Mouse (Mus musculus) cerebellum, adult 9-10 months (tissue): ENCODE results near the gene Creb3l4.

Experiments
- DNase-seq: peaks from one replicate; pipeline ENCODE4 v3.0.0; 2022

The Creb3l4 gene

DNA sequence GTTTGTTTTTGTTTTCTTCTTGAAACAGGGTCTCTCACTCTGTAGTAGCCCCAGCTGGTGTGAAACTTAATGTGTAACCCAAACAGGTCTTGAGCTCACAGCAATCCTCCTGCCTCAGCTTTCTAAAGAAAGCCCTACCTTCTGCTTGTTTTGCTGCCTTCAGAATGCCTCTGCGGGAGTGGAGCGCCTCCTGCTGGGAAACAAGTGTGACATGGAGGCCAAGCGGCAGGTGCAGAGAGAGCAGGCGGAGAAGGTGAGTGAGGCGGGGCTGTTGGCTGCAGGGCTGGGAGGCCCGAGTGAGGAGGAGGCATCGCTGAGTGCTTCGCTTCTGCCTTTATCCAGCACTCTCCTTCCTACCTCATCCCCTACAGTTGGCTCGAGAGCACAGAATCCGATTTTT, 19.0 kb downstream of the Creb3l4 start:
- DNase-seq, result no peak

DNA sequence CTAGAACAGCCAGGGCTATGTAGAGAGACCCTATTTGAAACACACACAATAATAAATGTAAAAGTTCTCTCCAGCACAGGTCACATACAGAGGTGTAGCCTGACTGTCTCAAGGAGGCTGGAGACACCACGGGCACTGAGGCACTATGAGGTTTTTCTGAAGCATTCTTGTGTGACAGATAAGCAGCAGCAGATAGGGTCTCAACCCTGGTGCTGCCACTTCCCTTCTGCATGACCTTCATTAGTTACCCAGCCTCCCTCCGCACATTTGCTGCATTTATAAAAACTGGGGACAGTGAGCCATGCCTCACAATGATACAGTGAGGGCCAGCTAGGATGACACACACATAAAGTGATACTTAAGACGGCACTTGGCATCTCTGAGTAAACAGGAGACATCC, 20.4 kb downstream of the Creb3l4 start:
- no peak for DNase-seq

DNA sequence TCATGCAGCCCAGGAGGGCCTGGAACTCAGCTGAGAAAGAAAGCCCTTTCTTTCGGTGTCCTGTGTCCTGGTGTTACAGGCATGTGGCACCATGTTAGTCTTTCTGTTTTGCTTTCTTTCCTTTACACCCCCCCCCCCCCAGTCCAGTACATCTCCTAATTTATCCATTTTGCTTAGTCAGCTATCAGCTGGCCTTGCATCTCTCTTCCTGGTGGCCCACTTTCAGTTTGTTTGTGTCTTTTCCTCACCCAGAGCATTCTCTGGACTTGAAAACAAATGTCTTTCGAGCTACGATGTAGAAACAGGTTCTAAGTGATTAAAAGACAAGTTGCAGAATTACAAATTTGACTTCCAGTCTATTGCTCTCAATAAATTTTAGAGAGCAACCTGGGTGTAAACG, 20.9 kb downstream of the Creb3l4 start:
- no peak for DNase-seq

DNA sequence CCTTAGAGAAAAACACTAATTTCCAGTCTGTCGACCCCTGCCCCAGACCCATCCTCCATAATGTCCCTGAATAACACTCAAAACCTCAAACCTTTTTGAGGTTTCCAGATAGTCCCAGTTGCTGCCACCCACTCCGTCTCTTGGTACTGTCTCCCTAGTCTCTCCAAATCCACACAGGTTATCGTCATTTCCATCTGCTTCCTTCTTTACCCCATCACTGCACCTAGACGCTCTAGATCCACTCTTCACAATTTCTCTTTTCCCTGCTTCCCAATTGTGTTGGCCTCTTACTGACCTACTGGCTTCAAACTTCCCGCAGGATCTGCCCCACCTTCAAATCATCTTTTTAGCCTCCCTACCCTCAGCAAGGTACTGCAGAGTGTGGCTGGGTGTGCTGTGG, 22.2 kb downstream of the Creb3l4 start:
- DNase-seq, result no peak

DNA sequence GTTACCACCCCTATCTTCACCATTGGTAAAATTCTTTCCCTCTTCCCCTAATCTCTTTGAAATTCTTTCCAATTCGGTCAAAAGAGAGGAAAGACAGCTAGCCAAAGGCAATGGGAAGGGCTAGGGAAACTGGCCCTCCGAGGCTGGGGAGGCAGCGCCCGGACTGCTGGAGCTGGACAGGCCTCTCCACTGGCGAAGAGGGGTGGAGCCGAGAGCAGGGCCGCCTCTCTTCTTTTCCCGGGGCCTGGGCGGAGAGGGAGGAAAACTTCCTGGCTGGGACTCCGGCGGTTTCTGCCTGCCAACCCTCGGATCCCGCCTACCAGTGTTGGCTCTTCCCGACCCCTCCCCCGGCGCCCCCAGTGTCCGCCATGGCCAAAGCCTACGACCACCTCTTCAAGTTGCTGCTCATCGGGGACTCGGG, 22.8 kb downstream of the Creb3l4 start:
- no peak for DNase-seq

DNA sequence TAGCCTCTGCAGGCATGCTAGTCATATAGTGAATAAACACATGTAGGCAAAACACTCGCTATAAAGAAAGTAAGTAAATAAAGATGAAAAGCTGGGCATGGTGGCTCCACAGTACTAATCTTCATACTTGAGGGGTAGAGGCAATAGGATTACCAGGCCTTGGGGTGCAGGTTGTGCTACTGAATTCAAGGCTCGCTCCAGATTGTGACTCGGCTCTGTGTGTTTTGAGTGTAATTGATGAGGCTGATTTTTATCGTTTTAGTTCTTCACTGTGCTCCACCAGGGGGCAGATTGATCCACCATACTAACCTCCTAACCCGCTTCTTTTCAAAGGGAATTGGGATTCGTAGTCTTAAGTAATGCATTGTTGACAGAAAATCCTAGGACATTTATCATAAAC, 23.2 kb downstream of the Creb3l4 start:
- peak; percentile 81 for DNase-seq

DNA sequence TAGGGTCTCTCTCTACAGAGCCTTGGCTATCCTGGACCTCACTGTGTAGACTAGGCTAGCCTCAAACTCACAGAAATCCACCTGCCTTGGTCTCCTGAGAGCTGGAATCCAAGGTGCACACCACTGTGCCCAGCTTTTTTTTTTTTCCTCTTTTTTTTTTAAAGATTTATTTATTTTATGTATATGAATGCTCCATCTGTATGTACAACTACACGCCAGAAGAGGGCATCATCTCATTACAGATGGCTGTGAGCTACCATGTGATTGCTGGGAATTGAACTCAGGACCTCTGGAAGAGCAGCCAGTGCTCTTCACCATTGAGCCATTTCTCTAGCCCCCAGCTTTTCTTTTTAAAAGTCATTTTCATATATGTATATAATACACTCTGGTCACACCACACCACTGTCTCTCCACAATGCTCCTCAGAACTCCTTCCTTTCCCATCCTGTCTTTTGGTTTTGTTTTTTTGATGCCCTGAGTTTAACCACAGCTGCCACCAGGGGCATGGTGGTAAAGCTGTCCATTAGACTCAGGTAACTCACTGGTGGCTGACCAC, 27.4 kb downstream of the Creb3l4 start:
- DNase-seq, result no peak

DNA sequence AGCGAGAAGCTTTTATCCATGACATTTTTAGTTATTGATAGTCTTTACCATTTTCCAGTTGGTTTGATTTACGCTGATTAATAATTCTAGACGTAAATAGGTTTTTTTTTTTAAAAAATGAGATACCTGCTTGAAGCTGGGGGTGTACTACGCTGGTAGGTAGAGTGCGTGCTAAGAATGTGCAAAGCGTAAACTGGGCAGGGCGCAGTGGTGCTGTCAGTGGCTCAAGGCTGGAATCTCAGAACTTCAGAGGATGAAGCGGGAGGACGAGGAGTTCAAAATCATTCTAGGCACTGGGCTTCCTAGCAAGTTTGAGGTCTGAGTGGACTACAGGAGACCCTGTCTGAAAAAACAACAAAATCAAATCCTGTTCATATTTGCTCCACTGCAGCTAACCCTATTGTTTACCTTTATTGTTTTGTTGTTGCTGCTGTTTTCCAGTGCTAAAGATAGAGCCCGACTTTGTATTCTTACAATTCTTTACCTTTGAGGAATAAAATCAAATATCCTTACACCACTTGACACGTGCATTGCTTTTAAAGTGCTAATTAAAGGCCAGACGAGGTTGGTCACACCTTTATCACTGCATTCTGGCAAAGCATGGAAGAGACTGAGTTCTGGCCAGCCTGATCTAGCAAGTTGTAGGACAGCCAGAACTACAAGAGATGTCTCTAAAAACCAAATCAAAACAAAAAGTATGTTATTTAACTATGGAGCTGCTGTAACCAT, 29.2 kb downstream of the Creb3l4 start:
- no peak for DNase-seq

DNA sequence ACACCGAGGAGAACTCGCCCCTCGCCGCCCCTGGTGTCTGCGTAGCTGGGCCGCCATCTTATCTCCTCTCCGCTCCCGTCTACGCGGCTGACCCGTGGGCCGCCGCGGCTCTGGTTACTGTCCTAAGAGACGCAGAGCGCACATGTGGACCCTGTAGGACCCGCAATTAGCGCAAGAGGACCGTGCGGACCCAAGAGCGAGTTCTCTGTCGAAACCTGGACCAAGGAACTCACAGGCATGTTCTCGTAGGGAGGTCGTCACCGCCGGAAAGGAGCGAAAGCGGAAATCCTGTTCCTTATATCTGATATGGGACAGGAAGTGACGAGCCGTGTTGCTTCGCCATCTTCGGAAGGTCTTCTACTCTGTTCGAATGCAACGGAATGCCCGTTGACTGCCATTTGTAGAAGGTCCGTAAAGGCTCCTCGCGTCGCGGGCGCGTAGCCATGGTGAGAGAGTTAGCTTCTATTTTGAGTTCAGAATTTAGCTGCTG, 29.9 kb downstream of the Creb3l4 start, which contains the start of the genes Rps27 and Rab13:
Rps27 (minus strand) TSS at position 275 of the 490 bp plus-strand sequence.
Rab13 (plus strand) TSS at position 319 of the 490 bp plus-strand sequence.
- DNase-seq, result peak; percentile 93

DNA sequence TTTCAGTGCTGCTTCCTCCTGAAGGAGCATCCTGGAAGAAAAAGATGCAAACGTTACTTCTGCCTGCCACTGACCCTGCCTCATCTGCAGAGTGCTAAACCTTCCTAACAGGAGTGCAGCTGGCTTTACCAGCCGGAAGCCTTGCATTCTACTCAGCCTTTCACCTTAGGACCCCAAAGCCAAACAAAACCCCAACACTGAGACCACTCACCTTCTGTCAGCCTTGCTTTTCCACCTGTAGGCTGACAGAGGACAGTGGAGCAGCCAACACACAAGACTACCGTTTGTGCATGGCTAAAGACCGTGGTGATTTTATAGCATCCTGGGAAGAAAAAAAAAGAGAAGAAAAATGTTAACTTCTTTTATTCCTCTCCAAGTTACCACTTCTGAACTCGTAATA, 30.6 kb downstream of the Creb3l4 start:
- no peak for DNase-seq

DNA sequence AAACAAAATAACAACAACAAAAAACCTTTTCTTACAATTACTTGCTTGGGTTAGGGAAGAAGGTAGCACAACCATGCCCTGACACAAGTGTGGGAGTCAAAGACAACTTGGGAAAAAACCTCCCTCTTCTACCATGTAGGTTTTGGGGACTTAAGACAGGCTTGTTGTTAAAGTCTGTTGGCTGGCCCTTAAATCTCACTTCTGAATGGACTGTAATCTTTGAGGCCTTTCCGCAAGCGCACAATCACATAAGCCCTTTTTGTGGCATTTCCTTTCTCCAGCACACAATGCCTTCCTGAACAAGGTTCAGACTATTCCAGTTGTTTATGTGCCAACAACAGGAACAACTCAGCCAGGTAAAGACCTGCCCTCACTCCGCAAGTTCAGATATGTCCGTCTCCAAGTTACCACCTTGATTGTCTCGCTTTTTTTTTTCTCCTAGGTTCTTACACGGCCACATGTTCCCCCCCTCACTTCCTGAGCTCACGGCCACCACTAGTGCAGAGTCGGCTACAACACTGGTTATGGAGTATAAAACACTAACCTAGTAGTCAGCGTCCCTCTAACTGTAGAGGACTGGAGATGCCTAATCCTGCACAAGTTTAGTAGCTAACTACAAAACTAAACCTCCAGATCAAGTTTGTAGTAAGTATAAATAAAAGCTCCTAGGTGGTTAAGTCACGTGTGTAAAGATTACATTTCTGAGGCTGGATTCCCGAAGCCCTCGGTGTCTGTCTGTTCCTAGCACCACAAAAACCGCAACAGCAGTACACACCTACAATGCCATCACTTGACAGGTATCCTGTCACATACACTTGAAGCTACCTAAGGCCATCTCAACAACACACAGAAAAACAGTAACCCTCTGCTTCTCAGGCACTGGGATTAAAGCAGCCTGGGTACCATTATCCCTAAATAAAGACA, 31.6 kb downstream of the Creb3l4 start:
- DNase-seq, result no peak

DNA sequence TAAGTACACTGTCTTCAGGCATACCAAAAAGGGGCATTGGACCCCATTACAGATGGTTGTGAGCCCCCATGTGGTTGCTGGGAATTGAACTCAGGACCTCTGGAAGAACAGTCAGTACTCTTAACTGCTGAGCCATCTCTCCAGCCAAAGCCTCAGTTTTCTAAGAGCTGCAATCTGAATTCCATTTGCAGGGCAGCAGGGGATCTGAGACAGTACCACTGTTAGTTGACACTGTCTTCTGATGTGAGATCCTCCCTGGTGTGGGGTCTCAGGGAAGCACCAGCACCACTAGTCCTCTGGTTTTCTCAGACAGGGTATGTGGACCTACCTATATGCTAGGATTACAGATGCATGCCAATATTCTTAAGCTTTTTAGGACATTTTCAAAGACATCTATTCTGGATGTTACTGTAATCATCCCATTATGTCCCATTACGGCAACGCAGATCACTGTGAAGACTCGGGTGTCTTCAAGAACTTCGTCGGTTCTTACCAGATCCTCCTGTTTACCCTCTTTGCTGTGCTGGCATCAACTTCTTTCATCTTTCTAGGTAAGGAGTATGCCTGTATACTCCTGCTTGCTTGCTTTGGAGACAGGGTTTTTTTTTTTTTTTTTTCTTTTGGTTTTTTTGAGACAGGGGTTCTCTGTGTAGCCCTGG, 33.3 kb downstream of the Creb3l4 start:
- no peak for DNase-seq

DNA sequence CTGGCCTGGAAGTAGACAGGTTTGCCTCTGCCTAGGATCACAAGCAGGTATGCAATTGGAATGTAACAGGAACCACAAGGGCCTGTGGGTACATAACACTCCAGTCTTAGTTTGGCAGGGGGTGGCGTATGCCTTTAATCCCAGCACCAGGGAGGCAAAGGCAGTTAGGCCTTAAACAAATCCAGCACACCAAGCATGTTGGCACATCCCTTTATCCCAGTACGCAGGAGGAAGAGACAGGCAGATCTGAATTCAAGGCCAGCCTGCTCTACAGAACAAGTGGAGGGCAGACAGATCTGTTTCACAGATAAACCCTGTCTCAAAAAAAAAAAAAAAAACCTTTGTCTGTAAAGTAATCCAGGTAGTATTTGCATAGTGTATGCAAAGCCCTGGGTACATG, 34.6 kb downstream of the Creb3l4 start:
- DNase-seq, result no peak

DNA sequence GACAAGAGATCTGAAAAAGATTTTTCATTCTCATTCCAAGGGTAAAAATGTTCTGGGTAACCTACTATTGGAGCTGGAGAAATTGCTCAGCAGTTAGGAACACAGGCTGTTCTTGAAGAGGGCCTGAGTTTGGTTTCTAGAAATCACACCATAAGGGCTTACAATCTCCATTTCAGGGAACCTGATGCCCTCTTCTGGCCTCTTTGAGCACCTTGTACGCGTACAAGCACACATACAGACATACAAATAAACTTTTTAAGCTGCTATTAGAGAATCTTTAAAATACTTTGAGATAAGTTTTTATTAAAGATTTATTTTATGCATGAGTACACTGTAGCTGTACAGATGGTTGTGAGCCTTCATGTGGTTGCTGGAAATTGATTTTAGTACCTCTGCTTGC, 38.7 kb downstream of the Creb3l4 start:
- DNase-seq, result no peak

DNA sequence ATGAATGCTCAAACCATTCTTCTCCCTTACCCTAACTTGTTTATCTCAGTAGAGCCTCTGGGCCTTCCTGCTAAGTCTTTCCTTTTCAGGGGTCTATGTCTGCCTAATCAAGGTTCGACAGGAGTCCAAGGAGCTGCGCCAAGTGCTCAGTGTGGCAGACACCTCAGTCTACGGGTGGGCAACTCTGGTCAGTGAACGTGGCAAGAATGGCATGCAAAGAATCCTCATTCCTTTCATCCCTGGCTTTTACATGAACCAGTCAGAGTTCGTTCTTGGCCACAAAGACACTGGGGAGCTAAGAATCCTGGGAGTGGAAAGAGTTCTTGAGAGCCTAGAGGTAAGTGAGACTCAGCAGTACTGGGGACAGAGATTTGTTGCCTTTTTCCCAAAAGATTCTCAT, 39.7 kb downstream of the Creb3l4 start:
- DNase-seq, result no peak

DNA sequence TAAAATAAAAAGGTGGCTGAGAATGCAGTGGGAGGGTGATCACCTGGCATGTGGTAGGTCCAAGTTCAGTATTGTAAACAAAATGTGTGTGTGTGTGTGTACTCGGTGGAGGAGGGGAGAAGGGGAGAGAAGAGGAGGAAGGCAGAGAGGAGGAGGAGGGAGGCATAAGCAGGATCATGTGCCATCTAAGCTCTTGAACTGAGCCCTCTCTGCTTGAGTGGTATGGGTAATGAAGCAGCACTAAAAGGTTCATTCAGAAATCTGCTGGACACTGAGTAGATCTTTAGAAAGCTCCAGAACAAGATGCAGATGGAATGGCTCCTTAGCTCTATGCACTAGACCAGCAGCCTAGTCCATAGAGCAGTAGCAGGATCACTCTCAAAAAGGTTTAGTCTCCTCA, 40.4 kb downstream of the Creb3l4 start:
- no peak for DNase-seq

DNA sequence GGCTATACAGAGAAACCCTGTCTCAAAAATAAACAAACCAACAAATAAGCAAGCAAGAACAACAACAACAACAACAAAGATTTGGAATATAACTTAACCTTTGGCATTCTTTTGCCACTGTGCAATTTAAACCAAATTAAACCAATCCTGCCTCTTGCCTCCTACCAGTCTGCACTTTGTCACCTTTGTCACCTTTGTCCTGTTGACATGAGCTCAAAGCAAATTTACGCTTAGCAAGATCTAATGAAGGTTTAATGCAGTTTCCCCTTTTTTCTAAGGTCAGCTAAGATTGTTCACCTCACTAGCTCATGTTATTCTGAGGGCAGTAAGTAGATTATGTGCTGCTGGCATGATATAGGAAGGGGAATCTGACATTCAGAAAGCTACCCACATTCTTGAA, 45.8 kb downstream of the Creb3l4 start:
- DNase-seq, result no peak

DNA sequence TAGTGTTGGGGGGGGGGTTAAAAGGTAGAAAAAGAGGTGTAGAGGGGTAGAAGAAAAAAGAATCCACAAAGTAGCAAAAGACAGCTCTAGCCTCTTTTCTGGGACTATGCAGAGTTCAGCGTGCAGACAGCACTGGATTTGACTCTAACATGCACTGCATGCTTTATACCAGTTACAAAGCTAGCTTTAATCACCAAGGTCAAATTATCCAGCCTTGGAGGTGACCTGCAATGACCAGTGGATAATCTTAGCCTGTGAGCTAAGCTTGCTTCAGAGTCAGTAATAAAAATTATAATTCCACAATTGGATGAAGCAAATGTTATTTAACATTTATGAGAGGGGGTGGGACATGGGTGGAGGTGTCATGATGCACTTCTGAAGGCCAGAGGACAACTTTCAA, 47.7 kb downstream of the Creb3l4 start:
- DNase-seq, result no peak

DNA sequence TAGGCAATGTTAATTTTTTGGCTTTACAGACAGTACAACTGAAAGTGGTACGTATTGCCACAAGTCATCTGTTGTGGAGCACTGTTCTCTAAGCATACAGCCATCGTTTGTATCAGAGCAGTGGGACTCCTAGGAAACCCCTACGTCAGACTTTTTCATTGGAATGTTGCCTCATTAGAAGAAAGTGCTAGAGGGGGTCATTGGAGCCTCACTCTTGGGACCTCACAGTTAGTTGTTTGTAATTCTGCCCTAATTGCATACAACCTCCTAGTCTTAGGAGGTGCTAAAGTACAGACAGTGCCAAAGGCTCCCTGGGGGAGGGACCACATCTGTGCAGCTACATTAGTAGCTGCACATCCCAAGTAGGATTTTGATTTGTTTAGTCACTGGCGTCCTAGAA, 48.6 kb downstream of the Creb3l4 start:
- DNase-seq, result no peak

DNA sequence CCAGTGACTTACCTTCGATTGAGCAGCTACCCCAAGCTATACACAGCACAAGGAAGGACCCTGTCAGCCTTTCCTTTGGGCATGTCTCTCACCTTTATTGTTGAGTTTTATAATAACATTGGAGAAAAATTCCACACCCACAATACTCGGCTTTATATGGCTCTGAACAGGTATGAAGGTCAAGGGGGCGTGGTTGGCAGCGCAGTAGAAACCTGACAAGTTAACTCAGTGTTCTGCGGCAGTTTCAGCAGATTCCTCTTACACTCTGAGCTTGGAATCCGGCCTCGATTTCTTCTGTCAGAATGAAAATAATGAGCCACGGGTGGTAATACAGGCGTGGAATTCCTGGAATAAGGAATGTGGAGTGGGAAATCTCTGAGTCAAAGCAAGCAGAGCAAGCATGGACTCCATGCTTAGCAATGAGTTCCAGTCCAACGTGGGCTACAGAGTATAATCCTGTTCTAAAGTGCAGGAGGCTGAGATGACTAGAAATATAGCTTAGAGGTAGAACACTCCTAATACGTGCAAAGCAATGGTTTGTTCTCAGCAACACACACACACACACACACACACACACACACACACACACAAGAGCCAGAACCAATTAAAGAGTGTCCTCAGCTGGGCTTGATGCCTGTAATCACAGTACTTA, 52.3 kb downstream of the Creb3l4 start:
- no peak for DNase-seq
